Comparison of ENCODE assay signal across 9 mouse cellular contexts in the genomic region with DNA sequence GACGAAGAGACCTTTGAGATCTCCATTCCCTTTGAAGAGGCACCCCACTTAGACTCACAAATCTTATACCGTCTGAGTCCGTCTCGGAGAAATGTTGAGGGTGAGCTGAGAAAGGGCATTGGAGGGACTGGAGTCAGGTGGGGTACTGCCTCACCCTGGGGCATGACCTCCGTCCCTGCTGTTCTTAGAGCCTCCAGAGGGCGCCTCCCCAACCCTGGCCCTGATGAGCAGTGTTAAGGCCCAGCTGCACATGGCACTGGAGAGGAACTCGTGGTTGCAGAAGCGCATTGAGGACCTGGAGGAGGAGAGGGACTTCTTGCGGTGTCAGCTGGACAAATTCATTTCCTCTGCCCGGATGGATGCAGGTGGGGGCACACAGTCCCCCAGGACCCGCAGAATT. TPM values are rescaled to one million over a fixed set of nuclear protein-coding genes. Genes with fewer than 3 reads are reported as not detected.
DNase-seq lines count a peak whose midpoint lies in the region; ATAC-seq lines count a peak whose summit lies in the region.
"Had no signal": no experiment of that assay in that cellular context is flagged by ENCODE, and none has a peak within 500 bp of the region (broad histone marks: within the 10 kb centered on the region; RNA-seq: fewer than 3 reads in every experiment).

No protein-coding gene starts in this region.

- no peak for DNase-seq in kidney, adult 11 months
- peak; percentile 56 for DNase-seq in R1 (ENCODE audit: low read depth, low spot score)
- no peak for DNase-seq in testis, postnatal 10 days (ENCODE audit: low spot score)
- DNase-seq in ovary, postnatal 10 days (ENCODE audit: low spot score) = no peak
- DNase-seq in left cerebral cortex, postnatal 25 days (ENCODE audit: low spot score in 2 of 2) = no peak

- no peak for ATAC-seq in kidney, embryonic 14.5 days (ENCODE audit: low FRiP score, low TSS enrichment)
- peak; percentile 6 to 10; a peak in 2 of 4 replicates for ATAC-seq in hematopoietic stem cell, adult 5-6 weeks (replicated peaks in 1 of 2; ENCODE audit: insufficient read depth in 1 of 2, low FRiP score in 2 of 2, low TSS enrichment in 1 of 2, low read depth in 1 of 2, poor library complexity in 2 of 2, severe bottlenecking in 2 of 2)
- no peak for ATAC-seq in midbrain, embryonic 16.5 days

- no peaks in the 10 kb centered on the region for H3K36me3 ChIP-seq in kidney, embryonic 14.5 days (ENCODE audit: control insufficient read depth, insufficient read depth, low read length)
- H3K36me3 ChIP-seq in midbrain, embryonic 16.5 days (ENCODE audit: control insufficient read depth, insufficient read depth, low read length) = no peaks in the 10 kb centered on the region

- no peak overlapping the region; the same call in 1 of the 2 replicates for H3K4me3 ChIP-seq in kidney, embryonic 14.5 days (ENCODE audit: low read length)
- peak overlapping the region; percentile 76 for H3K4me3 ChIP-seq in midbrain, embryonic 16.5 days (ENCODE audit: low read depth, low read length)

- intact Hi-C loops in left cerebral cortex, postnatal 25 days (cut with DNase I) = no loop called here

- H3K27me3 ChIP-seq in kidney, embryonic 14.5 days (ENCODE audit: control insufficient read depth, insufficient read depth, low read length) = peaks cover 35% of the 10 kb centered on the region
- H3K27me3 ChIP-seq in midbrain, embryonic 16.5 days (ENCODE audit: control insufficient read depth, insufficient read depth, low read depth, low read length) = peaks cover 15% of the 10 kb centered on the region

- peak overlapping the region; percentile 90 for H3K4me2 ChIP-seq in kidney, embryonic 14.5 days (replicated peaks; ENCODE audit: low read depth, low read length)
- H3K4me2 ChIP-seq in midbrain, embryonic 16.5 days (ENCODE audit: low read length) = peak overlapping the region; percentile 93

- WGBS in kidney, embryonic 14.5 days = 33% methylated on average over 11 of the region's 11 CpGs
- WGBS in midbrain, embryonic 16.5 days = 32% methylated on average over 11 of the region's 11 CpGs

- H3K9ac ChIP-seq in kidney, embryonic 14.5 days (ENCODE audit: low read depth, low read length) = peak overlapping the region; percentile 75; the same call in 1 of the 2 replicates
- peak overlapping the region; percentile 80 for H3K9ac ChIP-seq in midbrain, embryonic 16.5 days (ENCODE audit: low read depth, low read length)

- peaks cover 24% of the 10 kb centered on the region for H3K4me1 ChIP-seq in kidney, embryonic 14.5 days (ENCODE audit: control insufficient read depth, insufficient read depth, low read length)
- H3K4me1 ChIP-seq in midbrain, embryonic 16.5 days (ENCODE audit: control insufficient read depth, insufficient read depth, low read length) = peaks cover 63% of the 10 kb centered on the region

- H3K27ac ChIP-seq in kidney, embryonic 14.5 days (ENCODE audit: low read depth, low read length) = no peak overlapping the region
- H3K27ac ChIP-seq in midbrain, embryonic 16.5 days (ENCODE audit: low read length) = peak overlapping the region; percentile 11; the same call in 1 of the 2 replicates

- H3K9me3 ChIP-seq in kidney, embryonic 14.5 days (ENCODE audit: control insufficient read depth, low read length) = no peaks in the 10 kb centered on the region
- H3K9me3 ChIP-seq in midbrain, embryonic 16.5 days (replicated peaks; ENCODE audit: control insufficient read depth, low read length, poor library complexity, severe bottlenecking) = no peaks in the 10 kb centered on the region

RNA-seq across cellular contexts. Expression of a gene that starts 4.1 kb away (rescaled TPM):
- 120 and 148 TPM in 2 replicates for polyA plus RNA-seq in kidney, embryonic 14.5 days (2014; fragmentation: Nextera tagmentation; extraction: Ambion mirVana)
- total RNA-seq in hematopoietic stem cell, adult 5-6 weeks (2017) = 229 and 261 TPM in 2 replicates
- polyA plus RNA-seq in midbrain, embryonic 16.5 days (2015; fragmentation: Nextera tagmentation; extraction: Ambion mirVana) = 96.7 and 103 TPM in 2 replicates
- 100 to 1,000 TPM; 171 to 180 TPM for total RNA-seq in left cerebral cortex, postnatal 25 days (2021)

RNA-seq across cellular contexts. Expression of a gene that starts 6.5 kb away (rescaled TPM):
- polyA plus RNA-seq in kidney, embryonic 14.5 days (2014; fragmentation: Nextera tagmentation; extraction: Ambion mirVana) = 43.6 and 56.2 TPM in 2 replicates
- total RNA-seq in hematopoietic stem cell, adult 5-6 weeks (2017) = 2.1 and 2.4 TPM in 2 replicates
- 101 and 117 TPM in 2 replicates for polyA plus RNA-seq in midbrain, embryonic 16.5 days (2015; fragmentation: Nextera tagmentation; extraction: Ambion mirVana)
- total RNA-seq in left cerebral cortex, postnatal 25 days (2021) = 10 to 100 TPM; 36.8 to 41.7 TPM

RNA-seq across cellular contexts. Expression of a gene that starts 19.6 kb away (rescaled TPM):
- 3.8 and 5.0 TPM in 2 replicates for polyA plus RNA-seq in kidney, embryonic 14.5 days (2014; fragmentation: Nextera tagmentation; extraction: Ambion mirVana)
- 3.9 and 5.9 TPM in 2 replicates for total RNA-seq in hematopoietic stem cell, adult 5-6 weeks (2017)
- polyA plus RNA-seq in midbrain, embryonic 16.5 days (2015; fragmentation: Nextera tagmentation; extraction: Ambion mirVana) = 10.5 and 10.8 TPM in 2 replicates
- 1 to 10 TPM; 5.4 to 6.5 TPM for total RNA-seq in left cerebral cortex, postnatal 25 days (2021)

RNA-seq across cellular contexts. Expression of a gene that starts 22.2 kb away (rescaled TPM):
- 53.2 and 63.8 TPM in 2 replicates for polyA plus RNA-seq in kidney, embryonic 14.5 days (2014; fragmentation: Nextera tagmentation; extraction: Ambion mirVana)
- total RNA-seq in hematopoietic stem cell, adult 5-6 weeks (2017) = 25.7 and 38.2 TPM in 2 replicates
- 107 and 120 TPM in 2 replicates for polyA plus RNA-seq in midbrain, embryonic 16.5 days (2015; fragmentation: Nextera tagmentation; extraction: Ambion mirVana)
- 100 to 1,000 TPM; 454 to 461 TPM for total RNA-seq in left cerebral cortex, postnatal 25 days (2021)

RNA-seq across cellular contexts. Expression of a gene that starts 23.9 kb away (rescaled TPM):
- not detected in 2 replicates for polyA plus RNA-seq in kidney, embryonic 14.5 days (2014; fragmentation: Nextera tagmentation; extraction: Ambion mirVana)
- 1.3 TPM in 1 of 2 replicates, not detected in the other for total RNA-seq in hematopoietic stem cell, adult 5-6 weeks (2017)
- not detected in 2 replicates for polyA plus RNA-seq in midbrain, embryonic 16.5 days (2015; fragmentation: Nextera tagmentation; extraction: Ambion mirVana)
- total RNA-seq in left cerebral cortex, postnatal 25 days (2021) = 1 to 10 TPM in 1 of 2 experiments, under 1 TPM in 1; 0.85 to 1.2 TPM
- polyA plus RNA-seq: lung, embryonic 16.5 days had no signal

Comparison
In these comparisons a context has a peak if more than half of its experiments do, and no peak if none do; other contexts are left out.
1. ATAC-seq: peak in hematopoietic stem cell, adult 5-6 weeks (2 of 2); none in kidney, embryonic 14.5 days (single experiment) and midbrain, embryonic 16.5 days (single experiment).
2. RNA of a gene that starts 6.5 kb away (total RNA-seq): 36.8 to 41.7 TPM in left cerebral cortex, postnatal 25 days; 2.1 to 2.4 TPM in hematopoietic stem cell, adult 5-6 weeks; every median in the first group is over 10 times any median in the second.